Mouse (Mus musculus) heart, embryonic 15.5 days (tissue): ENCODE results near the gene Vmn1r172. TPM values are rescaled to one million over a fixed set of nuclear protein-coding genes. Genes with fewer than 3 reads are reported as not detected.
"Not testable (repeated sequence)": the region's sequence is repeated elsewhere in the genome, so short reads cannot be mapped to it uniquely, and the experiment has no call there.

Experiments used
- ATAC-seq: fragments of 200-750 bp; cut with Nextera tagmentation; replicated peaks from 2 replicates; pipeline ENCODE4 v1.8.0; 2017; ENCODE audit warnings: low read depth, moderate TSS enrichment; ENCODE audit not compliant: insufficient number of reproducible peaks, insufficient read depth, low FRiP score
- H3K27ac ChIP-seq: fragments of 300-500 bp; sonication (generic); 2 replicates; pipeline ENCODE4 v1.5.1; 2015; ENCODE audit warnings: mild to moderate bottlenecking, inconsistent platforms
- H3K27me3 ChIP-seq: fragments of 300-500 bp; sonication (generic); 2 replicates; pipeline ENCODE4 v1.6.1; 2015; ENCODE audit warnings: inconsistent platforms
- H3K36me3 ChIP-seq: fragments of 300-500 bp; sonication (generic); 2 replicates; pipeline ENCODE4 v1.6.1; 2015; ENCODE audit warnings: mild to moderate bottlenecking, inconsistent platforms
- H3K4me1 ChIP-seq: fragments of 300-500 bp; sonication (generic); replicated peaks from 2 replicates; pipeline ENCODE4 v1.6.1; 2015; ENCODE audit warnings: inconsistent platforms
- H3K4me2 ChIP-seq: fragments of 300-500 bp; sonication (generic); 2 replicates; pipeline ENCODE4 v1.6.1; 2015; ENCODE audit warnings: inconsistent platforms, mild to moderate bottlenecking, moderate library complexity
- H3K4me3 ChIP-seq: fragments of 300-500 bp; sonication (generic); 2 replicates; pipeline ENCODE4 v1.5.1; 2015; ENCODE audit warnings: mild to moderate bottlenecking, inconsistent platforms
- H3K9ac ChIP-seq: fragments of 300-500 bp; sonication (generic); 2 replicates; pipeline ENCODE4 v1.6.1; 2015; ENCODE audit warnings: mild to moderate bottlenecking, inconsistent platforms
- H3K9me3 ChIP-seq: fragments of 300-500 bp; sonication (generic); replicated peaks from 2 replicates; pipeline ENCODE4 v1.6.1; 2016; ENCODE audit warnings: inconsistent platforms
- WGBS: fragments of 180-500 bp; shearing (Covaris S2); methylation state at CpG from one replicate; pipeline ENCODE4 v1.1.7; 2015; ENCODE audit warnings: mixed read lengths; 5-methylcytosine and 5-hydroxymethylcytosine counted together
- polyA plus RNA-seq: library from polyadenylated mRNA; unstranded; fragments of >200 nt; fragmentation: Nextera tagmentation; extraction: Ambion mirVana; gene quantifications from 2 replicates; pipeline ENCODE4 v1.2.1, GENCODE M21; 2015

Gene Vmn1r172
- polyA plus RNA-seq: not detected in 2 replicates

- WGBS: 52% methylated on average over 2 of the region's 2 CpGs
- H3K4me3 ChIP-seq: no peak within 1 kb of the TSS
- no peak within 1 kb of the TSS for H3K4me2 ChIP-seq
- no peaks in the 10 kb centered on the region for H3K9me3 ChIP-seq
- H3K36me3 ChIP-seq: no peaks in the 10 kb centered on the region
- H3K4me1 ChIP-seq: no peaks in the 10 kb centered on the region
- H3K27ac ChIP-seq: no peak within 1 kb of the TSS
- H3K9ac ChIP-seq: no peak within 1 kb of the TSS
- no peaks in the 10 kb centered on the region for H3K27me3 ChIP-seq
- no peak for ATAC-seq
These were observed at the start of gene Vmn1r172 for GRCm38 (mm10) chr7:23658016-23658415. Gene Vmn1r172, plus strand, starts transcription at chr7:23658316.

DNA sequence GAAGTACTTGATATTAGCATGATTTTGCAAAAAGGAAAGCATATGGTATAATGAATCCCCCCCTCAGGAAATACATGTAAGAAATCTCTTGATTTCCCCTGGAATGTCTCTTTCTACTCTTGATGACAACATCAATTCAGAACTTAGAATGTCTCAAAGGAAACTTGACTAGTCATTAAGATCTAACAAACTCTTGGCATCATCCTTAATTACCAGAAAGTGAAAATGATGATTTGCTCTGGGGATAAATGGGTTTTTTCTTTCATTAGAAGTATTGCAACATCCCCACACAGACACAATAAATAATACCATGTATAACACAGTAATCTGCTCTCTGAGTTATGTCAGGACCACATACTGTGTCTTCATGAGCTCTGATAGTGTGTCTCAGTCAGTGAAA, 27.7 kb upstream of the Vmn1r172 start, which contains the start of gene Vmn1r171:
TSS of gene Vmn1r171 (plus strand) at position 301 of the 400 bp plus-strand sequence.
- no peak within 1 kb of the TSS for H3K4me3 ChIP-seq
- H3K9ac ChIP-seq: no peak within 1 kb of the TSS
- H3K9me3 ChIP-seq: peaks cover 4% of the 10 kb centered on the region; the same call in 1 of the 2 replicates
- H3K27me3 ChIP-seq: no peaks in the 10 kb centered on the region
- ATAC-seq: no peak
- no peak within 1 kb of the TSS for H3K4me2 ChIP-seq
- H3K4me1 ChIP-seq: no peaks in the 10 kb centered on the region
- H3K36me3 ChIP-seq: no peaks in the 10 kb centered on the region
- no peak within 1 kb of the TSS for H3K27ac ChIP-seq

DNA sequence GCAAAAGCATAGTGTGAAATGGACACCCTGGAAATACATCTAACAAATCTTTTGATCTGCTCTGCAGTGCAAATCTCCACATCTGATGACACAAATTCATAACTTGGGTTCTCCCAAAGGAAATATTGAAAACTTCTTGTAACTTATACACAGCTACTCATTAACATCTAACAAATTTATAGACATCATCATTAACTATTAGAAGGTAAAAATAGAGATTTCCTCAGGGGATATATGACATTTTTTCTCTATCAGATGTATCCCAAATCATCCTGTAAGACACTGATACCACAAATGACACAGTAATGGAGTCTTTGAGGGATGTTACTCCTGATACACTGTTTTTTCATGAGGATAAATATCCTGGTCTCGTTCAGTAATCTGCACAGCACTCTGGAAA, 42.3 kb downstream of the Vmn1r172 start, which contains the start of gene Vmn1r173:
TSS of gene Vmn1r173 (plus strand) at position 301 of the 400 bp plus-strand sequence.
- H3K4me3 ChIP-seq, H3K4me1 ChIP-seq, H3K9me3 ChIP-seq, ATAC-seq, H3K27me3 ChIP-seq, H3K27ac ChIP-seq, H3K36me3 ChIP-seq, H3K9ac ChIP-seq, H3K4me2 ChIP-seq: not testable (repeated sequence)
- 35% methylated on average over 1 of the region's 1 CpGs for WGBS

Other genes starting within 250 kb of the Vmn1r172 start
- gene Vmn1r167, start 151.1 kb upstream of the Vmn1r172 start, polyA plus RNA-seq: not detected in 2 replicates
- not detected in 2 replicates for gene Vmn1r168, start 118.6 kb upstream of the Vmn1r172 start, polyA plus RNA-seq
- not detected in 2 replicates for gene Vmn1r169, start 82.8 kb upstream of the Vmn1r172 start, polyA plus RNA-seq
- gene Vmn1r170, start 52.1 kb upstream of the Vmn1r172 start, polyA plus RNA-seq: not detected in 2 replicates
- gene Vmn1r171, start 27.6 kb upstream of the Vmn1r172 start, polyA plus RNA-seq: not detected in 2 replicates
- gene Vmn1r173, start 42.4 kb downstream of the Vmn1r172 start, polyA plus RNA-seq: not detected in 2 replicates
- gene Vmn1r174, start 94.0 kb downstream of the Vmn1r172 start, polyA plus RNA-seq: not detected in 2 replicates
- gene Vmn1r175, start 152.3 kb downstream of the Vmn1r172 start, polyA plus RNA-seq: not detected in 2 replicates
- gene Vmn1r176, start 179.1 kb downstream of the Vmn1r172 start, polyA plus RNA-seq: not detected in 2 replicates
- gene Vmn1r177, start 208.1 kb downstream of the Vmn1r172 start, polyA plus RNA-seq: not detected in 2 replicates
- gene Vmn1r178, start 233.7 kb downstream of the Vmn1r172 start, polyA plus RNA-seq: not detected in 2 replicates